Mouse (Mus musculus): ENCODE measurements at regions not wholly inside any gene's neighbourhood (a gene's known extent, or its start where the extent isn't known, plus 50 kb on each side); places are given as distances from the start of the nearest gene placed in this dataset.

- Histone ChIP-seq H3K4me1 (0 out of 2 replicates have a peak, but pooled peaks cover 5% of the 10 kb centered on the region), H3K4me3 (no peak overlapping the region), H3K27ac (no peak overlapping the region), H3K36me3 (no peaks in the 10 kb centered on the region), H3K9me3 (no peaks in the 10 kb centered on the region; the same call in 1 of the 2 replicates), H3K9ac (no peak overlapping the region), H3K4me2 (replicated peaks) (no peak overlapping the region), H3K27me3 (no peaks in the 10 kb centered on the region)
- ATAC-seq (ENCODE audit: low FRiP score, low read depth) = no peak
- 89% methylated on average over 2 of the region's 2 CpGs for WGBS
Observed at GRCm38 (mm10) chr2:131688282-131688681, 126.2 kb upstream of the Adra1d start.

- Histone ChIP-seq H3K9ac (no peak overlapping the region), H3K4me1 (0 out of 2 replicates have a peak, but pooled peaks cover 5% of the 10 kb centered on the region), H3K9me3 (no peaks in the 10 kb centered on the region; the same call in 1 of the 2 replicates), H3K4me3 (no peak overlapping the region), H3K4me2 (replicated peaks) (no peak overlapping the region), H3K36me3 (no peaks in the 10 kb centered on the region), H3K27ac (no peak overlapping the region), H3K27me3 (no peaks in the 10 kb centered on the region)
- WGBS = 76% methylated on average over 2 of the region's 2 CpGs
- no peak for ATAC-seq (ENCODE audit: low FRiP score, low read depth)
Observed at GRCm38 (mm10) chr2:131687449-131687848, 125.4 kb upstream of the Adra1d start.

- Histone ChIP-seq H3K27me3 (no peaks in the 10 kb centered on the region), H3K9me3 (no peaks in the 10 kb centered on the region; the same call in 1 of the 2 replicates), H3K9ac (no peak overlapping the region), H3K4me3 (no peak overlapping the region), H3K36me3 (no peaks in the 10 kb centered on the region), H3K27ac (no peak overlapping the region), H3K4me2 (replicated peaks) (no peak overlapping the region), H3K4me1 (0 out of 2 replicates have a peak, but pooled peaks cover 5% of the 10 kb centered on the region)
- 73% methylated on average over 2 of the region's 2 CpGs for WGBS
- ATAC-seq (ENCODE audit: low FRiP score, low read depth) = no peak
Observed at GRCm38 (mm10) chr2:131686748-131687147, 124.7 kb upstream of the Adra1d start.

GRCm38 (mm10) chr2:131685326-131685725 lies 123.2 kb upstream of the Adra1d start:
- no peaks in the 10 kb centered on the region for H3K36me3 ChIP-seq
- WGBS = 78% methylated on average over 3 of the region's 3 CpGs
- no peak overlapping the region for H3K9ac ChIP-seq

GRCm38 (mm10) chr2:131683734-131684133 lies 121.7 kb upstream of the Adra1d start:
- Histone ChIP-seq H3K9me3 (no peaks in the 10 kb centered on the region; the same call in 1 of the 2 replicates), H3K27ac (no peak overlapping the region), H3K9ac (no peak overlapping the region), H3K4me1 (0 out of 2 replicates have a peak, but pooled peaks cover 5% of the 10 kb centered on the region), H3K4me2 (replicated peaks) (no peak overlapping the region), H3K27me3 (no peaks in the 10 kb centered on the region), H3K36me3 (no peaks in the 10 kb centered on the region), H3K4me3 (no peak overlapping the region)
- no peak for ATAC-seq (ENCODE audit: low FRiP score, low read depth)
- 85% methylated on average over 2 of the region's 2 CpGs for WGBS

More at GRCm38 (mm10) chr2:131685326-131685725, 123.2 kb upstream of the Adra1d start:
- no peak overlapping the region for H3K27ac ChIP-seq
- no peak overlapping the region for H3K4me2 ChIP-seq (replicated peaks)
- no peak overlapping the region for H3K4me3 ChIP-seq
- no peak for ATAC-seq (ENCODE audit: low FRiP score, low read depth)
- H3K27me3 ChIP-seq = no peaks in the 10 kb centered on the region
- 0 out of 2 replicates have a peak, but pooled peaks cover 5% of the 10 kb centered on the region for H3K4me1 ChIP-seq
- H3K9me3 ChIP-seq = no peaks in the 10 kb centered on the region; the same call in 1 of the 2 replicates

GRCm38 (mm10) chr2:131678484-131678883 lies 116.4 kb upstream of the Adra1d start:
- H3K36me3 ChIP-seq = no peaks in the 10 kb centered on the region
- no peaks in the 10 kb centered on the region for H3K9me3 ChIP-seq
- ATAC-seq (ENCODE audit: low FRiP score, low read depth) = no peak
- 0 out of 2 replicates have a peak, but pooled peaks cover 1% of the 10 kb centered on the region for H3K4me1 ChIP-seq
- H3K27me3 ChIP-seq = no peaks in the 10 kb centered on the region
- H3K4me3 ChIP-seq = no peak overlapping the region
- no peak overlapping the region for H3K4me2 ChIP-seq (replicated peaks)
- no peak overlapping the region for H3K9ac ChIP-seq
- WGBS = 52% methylated on average over 2 of the region's 2 CpGs
- H3K27ac ChIP-seq = no peak overlapping the region

GRCm38 (mm10) chr2:131676736-131677135 lies 114.7 kb upstream of the Adra1d start:
- Histone ChIP-seq H3K4me3 (no peak overlapping the region), H3K27me3 (no peaks in the 10 kb centered on the region), H3K9ac (no peak overlapping the region), H3K9me3 (no peaks in the 10 kb centered on the region), H3K27ac (no peak overlapping the region), H3K36me3 (no peaks in the 10 kb centered on the region), H3K4me1 (peaks cover 6% of the 10 kb centered on the region; the same call in 1 of the 2 replicates), H3K4me2 (replicated peaks) (no peak overlapping the region)
- WGBS = 69% methylated on average over 1 of the region's 1 CpGs
- ATAC-seq (ENCODE audit: low FRiP score, low read depth) = no peak

GRCm38 (mm10) chr2:131674872-131675271 lies 112.8 kb upstream of the Adra1d start:
- H3K36me3 ChIP-seq = no peaks in the 10 kb centered on the region
- no peaks in the 10 kb centered on the region for H3K27me3 ChIP-seq
- ATAC-seq (ENCODE audit: low FRiP score, low read depth) = no peak
- no peak overlapping the region for H3K9ac ChIP-seq
- no peak overlapping the region for H3K4me2 ChIP-seq (replicated peaks)
- H3K27ac ChIP-seq = no peak overlapping the region
- peaks cover 6% of the 10 kb centered on the region; the same call in 1 of the 2 replicates for H3K4me1 ChIP-seq
- WGBS = 88% methylated on average over 6 of the region's 6 CpGs
- H3K9me3 ChIP-seq = no peaks in the 10 kb centered on the region
- no peak overlapping the region for H3K4me3 ChIP-seq

GRCm38 (mm10) chr2:131673351-131673750 lies 111.3 kb upstream of the Adra1d start:
- 33% methylated on average over 3 of the region's 3 CpGs for WGBS
- Histone ChIP-seq H3K4me2 (replicated peaks) (no peak overlapping the region), H3K27ac (no peak overlapping the region), H3K4me1 (peaks cover 6% of the 10 kb centered on the region; the same call in 1 of the 2 replicates), H3K36me3 (no peaks in the 10 kb centered on the region), H3K4me3 (no peak overlapping the region), H3K9me3 (no peaks in the 10 kb centered on the region), H3K27me3 (no peaks in the 10 kb centered on the region), H3K9ac (no peak overlapping the region)
- no peak for ATAC-seq (ENCODE audit: low FRiP score, low read depth)

- Histone ChIP-seq H3K36me3 (no peaks in the 10 kb centered on the region), H3K4me2 (replicated peaks) (no peak overlapping the region), H3K9me3 (no peaks in the 10 kb centered on the region), H3K27ac (no peak overlapping the region), H3K27me3 (no peaks in the 10 kb centered on the region), H3K9ac (no peak overlapping the region), H3K4me3 (no peak overlapping the region), H3K4me1 (peaks cover 6% of the 10 kb centered on the region; the same call in 1 of the 2 replicates)
- ATAC-seq (ENCODE audit: low FRiP score, low read depth) = no peak
- WGBS = 100% methylated on average over 1 of the region's 1 CpGs
Observed at GRCm38 (mm10) chr2:131672646-131673045, 110.6 kb upstream of the Adra1d start.

GRCm38 (mm10) chr2:131672223-131672622 lies 110.1 kb upstream of the Adra1d start:
- peaks cover 6% of the 10 kb centered on the region; the same call in 1 of the 2 replicates for H3K4me1 ChIP-seq

GRCm38 (mm10) chr2:131670876-131671275 lies 108.8 kb upstream of the Adra1d start:
- Histone ChIP-seq H3K4me2 (replicated peaks) (no peak overlapping the region), H3K9me3 (no peaks in the 10 kb centered on the region), H3K36me3 (no peaks in the 10 kb centered on the region), H3K27ac (no peak overlapping the region), H3K4me3 (no peak overlapping the region), H3K9ac (no peak overlapping the region), H3K4me1 (peaks cover 6% of the 10 kb centered on the region; the same call in 1 of the 2 replicates), H3K27me3 (no peaks in the 10 kb centered on the region)
- ATAC-seq (ENCODE audit: low FRiP score, low read depth) = no peak

More at GRCm38 (mm10) chr2:131672223-131672622, 110.1 kb upstream of the Adra1d start:
- Histone ChIP-seq H3K27me3 (no peaks in the 10 kb centered on the region), H3K9me3 (no peaks in the 10 kb centered on the region), H3K4me2 (replicated peaks) (no peak overlapping the region), H3K4me3 (no peak overlapping the region), H3K27ac (no peak overlapping the region), H3K36me3 (no peaks in the 10 kb centered on the region), H3K9ac (no peak overlapping the region)
- 47% methylated on average over 1 of the region's 1 CpGs for WGBS
- ATAC-seq (ENCODE audit: low FRiP score, low read depth) = no peak

- no peak overlapping the region for H3K4me2 ChIP-seq (replicated peaks)
- H3K36me3 ChIP-seq = no peaks in the 10 kb centered on the region
- H3K9me3 ChIP-seq = no peaks in the 10 kb centered on the region
- H3K27ac ChIP-seq = no peak overlapping the region
- H3K4me1 ChIP-seq = no peaks in the 10 kb centered on the region
- WGBS = 82% methylated on average over 2 of the region's 2 CpGs
- no peaks in the 10 kb centered on the region for H3K27me3 ChIP-seq
- ATAC-seq (ENCODE audit: low FRiP score, low read depth) = no peak
- no peak overlapping the region for H3K4me3 ChIP-seq
- H3K9ac ChIP-seq = no peak overlapping the region
Observed at GRCm38 (mm10) chr2:131667874-131668273, 105.8 kb upstream of the Adra1d start.

Measured in limb, embryonic 13.5 days (tissue).